Mouse (Mus musculus) lung, postnatal 14 days (tissue): ENCODE data around the gene Kif7.

Experiments
- DNase-seq: peaks from one replicate; pipeline ENCODE4 v3.0.0; 2021

The Kif7 gene

GRCm38 (mm10) chr7:79721386-79721977 lies 6.0 kb upstream of the Kif7 start:
- peak; percentile 64 for DNase-seq

- no peak for DNase-seq
Observed at GRCm38 (mm10) chr7:79710831-79711230, 4.7 kb downstream of the Kif7 start.

- DNase-seq: no peak
Observed at GRCm38 (mm10) chr7:79710130-79710607, 5.4 kb downstream of the Kif7 start.

- DNase-seq: no peak
Observed at GRCm38 (mm10) chr7:79705210-79705609, 10.3 kb downstream of the Kif7 start.

GRCm38 (mm10) chr7:79702755-79703154 lies 12.8 kb downstream of the Kif7 start:
- DNase-seq: no peak

- no peak for DNase-seq
Observed at GRCm38 (mm10) chr7:79696495-79696894, 19.0 kb downstream of the Kif7 start.

- DNase-seq: no peak
Observed at GRCm38 (mm10) chr7:79680231-79680630, 35.3 kb downstream of the Kif7 start.

- DNase-seq: peak; percentile 2
Observed at GRCm38 (mm10) chr7:79679186-79679585, 36.3 kb downstream of the Kif7 start.

GRCm38 (mm10) chr7:79670900-79671604 lies 44.5 kb downstream of the Kif7 start:
- DNase-seq: no peak

- DNase-seq: no peak
Observed at GRCm38 (mm10) chr7:79666690-79667089, 48.8 kb downstream of the Kif7 start.

- no peak for DNase-seq
Observed at GRCm38 (mm10) chr7:79661253-79661890, 54.1 kb downstream of the Kif7 start.

GRCm38 (mm10) chr7:79660291-79661150 lies 55.0 kb downstream of the Kif7 start:
- DNase-seq: no peak

- peak; percentile 97 for DNase-seq
Observed at GRCm38 (mm10) chr7:79659578-79660290, 55.8 kb downstream of the Kif7 start, which contains the start of gene Ticrr. TSS of gene Ticrr (plus strand) at chr7:79660196.

- no peak for DNase-seq
Observed at GRCm38 (mm10) chr7:79654586-79654985, 60.9 kb downstream of the Kif7 start.

- no peak for DNase-seq
Observed at GRCm38 (mm10) chr7:79654185-79654584, 61.3 kb downstream of the Kif7 start.

- peak; percentile 56 for DNase-seq
Observed at GRCm38 (mm10) chr7:79649005-79649404, 66.5 kb downstream of the Kif7 start.
